Mouse (Mus musculus): ENCODE results near the gene Kansl1. TPM values are rescaled to one million over a fixed set of nuclear protein-coding genes. Genes with fewer than 3 reads are reported as not detected.

Gene Kansl1
- polyA plus RNA-seq, 1 experiment from 2014 or later = 19.2 TPM

DNA sequence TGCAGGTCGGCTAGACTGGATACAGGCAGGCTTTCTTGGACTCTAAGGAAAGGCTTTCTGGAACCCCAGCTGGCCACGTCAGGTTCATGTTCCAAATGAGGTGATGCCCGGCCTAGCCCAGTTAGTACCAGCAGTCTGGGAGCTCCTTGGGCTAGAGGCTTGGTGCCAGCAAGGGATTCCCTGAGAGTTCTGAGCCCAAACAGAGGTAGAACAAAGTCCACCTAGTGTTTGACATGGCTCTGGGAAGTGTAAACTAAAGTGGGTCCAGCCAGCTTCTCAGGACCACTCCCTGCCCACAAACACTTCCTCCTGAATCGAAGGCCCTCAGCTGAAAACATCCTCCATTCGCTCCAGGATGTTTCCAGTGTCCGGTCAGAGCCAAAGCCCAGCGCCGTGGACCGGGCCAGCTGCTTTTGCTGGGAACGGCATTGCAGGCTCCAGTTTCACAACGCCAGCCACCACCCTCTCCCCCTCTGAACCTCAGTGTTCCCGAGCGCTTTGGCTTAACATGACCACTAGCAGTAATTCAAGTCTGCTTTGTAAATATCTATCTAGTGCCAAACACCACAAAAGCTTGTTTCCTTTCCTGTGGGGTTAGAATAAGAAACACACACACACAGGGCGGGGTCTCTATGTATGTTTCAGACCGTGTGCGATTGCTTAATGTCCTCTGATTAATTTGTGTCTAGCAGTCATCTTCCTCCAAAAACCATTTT lies 151.8 kb downstream of the Kansl1 start:
- Histone ChIP-seq H3K9ac (no peak overlapping the region), H3K27ac (no peak overlapping the region), H3K4me1 (peaks cover 13% of the 10 kb centered on the region; the same call in 1 of the 2 replicates), H3K4me2 (no peak overlapping the region), H3K27me3 (no peaks in the 10 kb centered on the region), H3K4me3 (no peak overlapping the region), H3K9me3 (no peaks in the 10 kb centered on the region), H3K36me3 (no peaks in the 10 kb centered on the region)
- no peak for ATAC-seq (ENCODE audit: borderline replicate concordance, extremely low read depth, low FRiP score, low TSS enrichment)
- WGBS = 59% methylated on average over 16 of the region's 16 CpGs

DNA sequence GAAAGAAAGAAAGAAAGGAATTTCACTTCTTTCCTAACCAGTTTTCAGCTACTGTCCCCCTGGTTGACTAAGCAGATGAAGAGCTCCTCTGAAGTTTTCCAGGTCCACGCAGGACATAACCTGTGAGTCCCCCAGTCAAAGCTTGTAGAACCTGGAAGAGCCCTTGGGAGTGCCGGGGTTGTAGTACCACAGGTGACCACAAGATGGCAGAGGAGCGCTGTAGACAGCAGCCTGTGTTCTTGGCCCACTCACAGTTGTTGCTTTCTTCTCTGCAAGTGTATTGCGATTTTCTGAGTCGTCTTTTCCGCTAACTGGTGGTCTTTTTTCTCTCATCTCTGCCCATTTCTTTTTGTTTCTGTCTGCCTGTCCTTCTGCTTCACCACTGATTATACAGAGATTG lies 153.0 kb downstream of the Kansl1 start:
- H3K4me3 ChIP-seq = no peak overlapping the region
- no peak overlapping the region for H3K4me2 ChIP-seq
- ATAC-seq (ENCODE audit: borderline replicate concordance, extremely low read depth, low FRiP score, low TSS enrichment) = no peak
- peaks cover 13% of the 10 kb centered on the region; the same call in 1 of the 2 replicates for H3K4me1 ChIP-seq
- WGBS = 7% methylated on average over 6 of the region's 6 CpGs
- no peaks in the 10 kb centered on the region for H3K36me3 ChIP-seq
- no peak overlapping the region for H3K9ac ChIP-seq
- no peak overlapping the region for H3K27ac ChIP-seq
- no peaks in the 10 kb centered on the region for H3K9me3 ChIP-seq
- no peaks in the 10 kb centered on the region for H3K27me3 ChIP-seq

DNA sequence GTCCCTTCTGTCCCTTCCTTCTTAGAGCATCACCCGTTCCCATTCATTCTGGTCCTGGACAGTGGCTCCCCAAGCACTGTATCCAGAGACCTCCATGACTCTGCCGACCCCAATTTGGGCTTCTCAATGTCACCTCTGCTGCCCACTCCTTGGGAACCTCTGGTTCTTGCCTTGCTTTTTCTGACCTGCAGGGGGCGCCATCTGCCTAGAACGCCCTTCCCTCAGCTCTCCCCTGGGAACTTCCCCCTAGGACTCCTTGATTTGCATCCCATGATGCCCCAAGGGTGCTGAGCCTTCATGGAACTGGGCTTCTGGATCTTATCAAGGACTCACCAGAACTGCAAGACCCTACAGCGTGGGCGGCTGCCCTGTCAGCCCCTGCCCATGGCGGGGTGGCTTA lies 157.0 kb downstream of the Kansl1 start:
- Histone ChIP-seq H3K9me3 (no peaks in the 10 kb centered on the region), H3K27me3 (peaks cover 18% of the 10 kb centered on the region; the same call in 1 of the 2 replicates), H3K4me2 (no peak overlapping the region), H3K36me3 (no peaks in the 10 kb centered on the region), H3K9ac (no peak overlapping the region), H3K4me1 (0 out of 2 replicates have a peak, but pooled peaks cover 6% of the 10 kb centered on the region), H3K4me3 (no peak overlapping the region), H3K27ac (no peak overlapping the region)
- 63% methylated on average over 7 of the region's 7 CpGs for WGBS
- no peak for ATAC-seq (ENCODE audit: borderline replicate concordance, extremely low read depth, low FRiP score, low TSS enrichment)

DNA sequence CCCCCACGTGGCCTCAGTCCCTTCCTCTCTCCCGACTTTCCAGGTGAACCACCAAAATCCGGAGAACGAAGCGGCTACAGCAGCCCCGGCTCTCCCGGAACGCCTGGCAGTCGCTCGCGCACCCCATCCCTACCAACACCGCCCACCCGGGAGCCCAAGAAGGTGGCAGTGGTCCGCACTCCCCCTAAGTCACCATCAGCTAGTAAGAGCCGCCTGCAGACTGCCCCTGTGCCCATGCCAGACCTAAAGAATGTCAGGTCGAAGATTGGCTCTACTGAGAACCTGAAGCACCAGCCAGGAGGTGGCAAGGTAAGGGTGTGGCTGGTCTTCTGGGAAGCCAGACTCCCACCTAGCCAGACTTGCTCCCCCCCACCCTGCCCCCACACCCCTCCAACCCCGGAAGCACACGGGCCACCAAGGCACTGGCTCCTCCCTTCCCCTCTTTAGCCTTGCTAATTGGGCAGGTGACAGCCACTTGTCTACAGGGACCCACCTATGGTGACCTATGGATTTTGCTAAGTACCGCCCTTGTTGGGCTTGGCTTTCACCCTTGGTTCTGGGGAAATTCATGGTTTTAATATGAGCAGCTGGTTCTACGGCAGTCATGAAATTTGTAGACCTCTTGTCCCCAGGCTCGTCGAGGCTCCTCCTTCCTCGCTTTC lies 158.3 kb downstream of the Kansl1 start:
- Histone ChIP-seq H3K4me3 (peak overlapping the region; percentile 25), H3K4me2 (peak overlapping the region; percentile 51), H3K27ac (no peak overlapping the region), H3K9ac (no peak overlapping the region), H3K27me3 (peaks cover 18% of the 10 kb centered on the region; the same call in 1 of the 2 replicates), H3K9me3 (no peaks in the 10 kb centered on the region), H3K36me3 (no peaks in the 10 kb centered on the region), H3K4me1 (0 out of 2 replicates have a peak, but pooled peaks cover 6% of the 10 kb centered on the region)
- peak; percentile 58; the same call in 1 of the 2 replicates for ATAC-seq (ENCODE audit: borderline replicate concordance, extremely low read depth, low FRiP score, low TSS enrichment)
- WGBS = 10% methylated on average over 22 of the region's 23 CpGs

DNA sequence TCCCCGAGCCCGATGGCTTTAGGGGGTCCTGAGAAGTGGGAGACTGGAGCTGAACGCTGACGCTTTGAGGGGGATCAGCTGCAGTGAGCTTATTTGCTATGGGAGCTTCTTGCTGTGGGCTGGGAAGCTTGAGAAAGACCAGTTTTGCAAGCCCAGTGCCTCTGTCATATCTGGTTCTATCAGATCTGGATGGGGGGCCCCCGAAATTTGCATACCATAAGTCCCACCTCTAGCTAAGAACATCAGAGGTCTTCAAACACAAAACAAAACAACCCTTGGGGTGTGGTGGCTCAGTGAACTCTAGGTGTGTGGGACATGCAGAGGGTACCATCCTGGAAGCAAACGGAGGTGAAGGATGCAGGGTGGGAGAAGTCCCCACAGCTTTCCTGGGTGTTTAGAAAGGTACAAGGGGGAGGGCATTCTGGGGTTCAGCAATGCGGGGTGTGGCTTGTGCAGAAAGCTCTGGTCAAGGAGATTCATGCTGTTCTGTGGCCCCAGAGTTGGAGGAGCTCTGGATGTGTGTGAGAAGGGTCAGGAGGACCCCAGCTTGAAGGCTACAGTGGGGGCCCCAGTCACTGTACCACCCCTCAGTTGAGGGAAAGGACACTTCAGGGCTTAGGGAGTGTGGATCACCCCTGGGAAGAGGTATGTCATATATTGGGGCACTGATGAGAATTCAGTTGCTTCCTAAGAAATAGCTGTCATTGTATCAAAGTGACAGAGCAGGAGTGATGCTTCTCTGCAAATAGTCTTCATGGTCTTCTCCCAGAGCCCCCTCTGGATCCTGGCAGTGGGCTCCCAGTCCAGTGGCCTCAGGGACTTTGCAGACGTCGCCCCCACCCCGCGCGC lies 159.1 kb downstream of the Kansl1 start:
- H3K27me3 ChIP-seq = peaks cover 18% of the 10 kb centered on the region; the same call in 1 of the 2 replicates
- no peaks in the 10 kb centered on the region for H3K9me3 ChIP-seq
- peak; percentile 9; the same call in 1 of the 2 replicates for ATAC-seq (ENCODE audit: borderline replicate concordance, extremely low read depth, low FRiP score, low TSS enrichment)
- peak overlapping the region; percentile 51 for H3K4me2 ChIP-seq
- H3K4me1 ChIP-seq = 0 out of 2 replicates have a peak, but pooled peaks cover 6% of the 10 kb centered on the region
- no peak overlapping the region for H3K9ac ChIP-seq
- peak overlapping the region; percentile 25 for H3K4me3 ChIP-seq
- no peak overlapping the region for H3K27ac ChIP-seq
- no peaks in the 10 kb centered on the region for H3K36me3 ChIP-seq
- WGBS = 27% methylated on average over 12 of the region's 12 CpGs

DNA sequence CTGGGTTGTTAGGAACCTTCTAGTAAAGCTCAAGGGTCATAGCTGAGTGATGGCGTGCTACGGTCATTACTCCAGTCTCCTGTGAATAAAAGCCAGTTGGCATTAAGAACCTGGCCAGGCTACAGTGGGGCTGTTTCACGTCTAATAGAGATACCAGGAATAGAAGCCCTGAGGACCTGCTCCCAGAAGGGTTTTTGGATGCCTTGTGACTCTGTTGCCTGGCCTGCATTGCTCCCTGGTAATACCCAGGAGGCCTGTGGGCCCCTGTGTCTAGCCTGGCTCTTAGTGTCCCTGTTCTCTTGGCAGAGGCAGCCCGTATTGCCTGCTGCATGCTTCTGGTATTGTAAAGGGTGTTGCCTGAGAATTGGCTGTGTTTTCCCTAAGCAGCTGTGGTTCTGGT lies 161.5 kb downstream of the Kansl1 start:
- Histone ChIP-seq H3K4me2 (no peak overlapping the region), H3K4me3 (no peak overlapping the region), H3K9me3 (no peaks in the 10 kb centered on the region), H3K27me3 (peaks cover 18% of the 10 kb centered on the region; the same call in 1 of the 2 replicates), H3K9ac (no peak overlapping the region), H3K27ac (no peak overlapping the region), H3K4me1 (peaks cover 12% of the 10 kb centered on the region; the same call in 1 of the 2 replicates), H3K36me3 (no peaks in the 10 kb centered on the region)
- ATAC-seq (ENCODE audit: borderline replicate concordance, extremely low read depth, low FRiP score, low TSS enrichment) = no peak
- 65% methylated on average over 4 of the region's 4 CpGs for WGBS

DNA sequence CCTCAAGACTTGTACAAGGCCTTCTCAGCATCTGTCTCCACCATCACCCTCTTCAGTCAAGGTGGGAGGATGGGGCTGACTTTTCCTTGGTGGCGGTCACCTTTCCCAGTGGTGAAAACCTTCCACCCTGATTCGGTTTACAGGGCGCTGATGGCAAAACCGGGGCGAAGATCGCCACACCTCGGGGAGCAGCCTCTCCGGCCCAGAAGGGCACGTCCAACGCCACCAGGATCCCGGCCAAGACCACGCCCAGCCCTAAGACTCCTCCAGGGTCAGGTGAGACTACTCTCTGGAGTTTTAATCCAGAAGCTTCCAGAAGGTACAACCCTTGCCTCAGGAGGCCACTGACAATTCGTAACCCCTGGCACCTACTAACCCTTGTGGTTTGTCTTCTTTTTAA lies 162.2 kb downstream of the Kansl1 start:
- Histone ChIP-seq H3K9ac (no peak overlapping the region), H3K9me3 (no peaks in the 10 kb centered on the region), H3K36me3 (no peaks in the 10 kb centered on the region), H3K4me2 (no peak overlapping the region), H3K27ac (no peak overlapping the region), H3K4me3 (no peak overlapping the region), H3K4me1 (peaks cover 13% of the 10 kb centered on the region; the same call in 1 of the 2 replicates), H3K27me3 (peaks cover 18% of the 10 kb centered on the region; the same call in 1 of the 2 replicates)
- ATAC-seq (ENCODE audit: borderline replicate concordance, extremely low read depth, low FRiP score, low TSS enrichment) = no peak
- WGBS = 88% methylated on average over 13 of the region's 13 CpGs

DNA sequence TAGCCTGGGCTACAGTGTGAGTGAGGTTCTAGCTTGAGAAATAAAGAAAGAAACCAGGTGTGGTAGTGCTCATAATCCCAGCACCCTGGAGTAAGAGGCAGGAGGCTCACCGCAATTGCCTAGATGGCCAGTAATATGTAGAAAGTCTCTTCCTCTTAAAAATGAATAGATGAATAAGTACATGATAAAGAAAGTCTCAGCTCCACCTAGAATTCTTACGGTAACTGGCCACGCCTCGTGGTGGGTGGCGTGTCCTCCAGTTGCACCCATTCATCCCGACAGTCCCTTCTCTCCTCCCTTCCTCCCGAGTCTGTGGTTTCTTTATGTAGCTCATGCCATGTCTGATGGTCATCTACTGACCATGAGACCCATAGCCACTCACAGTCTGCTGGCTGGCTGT lies 162.9 kb downstream of the Kansl1 start:
- Histone ChIP-seq H3K9ac (no peak overlapping the region), H3K36me3 (no peaks in the 10 kb centered on the region), H3K9me3 (no peaks in the 10 kb centered on the region), H3K27ac (no peak overlapping the region), H3K4me3 (no peak overlapping the region), H3K4me1 (peaks cover 13% of the 10 kb centered on the region; the same call in 1 of the 2 replicates), H3K27me3 (peaks cover 18% of the 10 kb centered on the region; the same call in 1 of the 2 replicates), H3K4me2 (no peak overlapping the region)
- 86% methylated on average over 7 of the region's 7 CpGs for WGBS
- no peak for ATAC-seq (ENCODE audit: borderline replicate concordance, extremely low read depth, low FRiP score, low TSS enrichment)

DNA sequence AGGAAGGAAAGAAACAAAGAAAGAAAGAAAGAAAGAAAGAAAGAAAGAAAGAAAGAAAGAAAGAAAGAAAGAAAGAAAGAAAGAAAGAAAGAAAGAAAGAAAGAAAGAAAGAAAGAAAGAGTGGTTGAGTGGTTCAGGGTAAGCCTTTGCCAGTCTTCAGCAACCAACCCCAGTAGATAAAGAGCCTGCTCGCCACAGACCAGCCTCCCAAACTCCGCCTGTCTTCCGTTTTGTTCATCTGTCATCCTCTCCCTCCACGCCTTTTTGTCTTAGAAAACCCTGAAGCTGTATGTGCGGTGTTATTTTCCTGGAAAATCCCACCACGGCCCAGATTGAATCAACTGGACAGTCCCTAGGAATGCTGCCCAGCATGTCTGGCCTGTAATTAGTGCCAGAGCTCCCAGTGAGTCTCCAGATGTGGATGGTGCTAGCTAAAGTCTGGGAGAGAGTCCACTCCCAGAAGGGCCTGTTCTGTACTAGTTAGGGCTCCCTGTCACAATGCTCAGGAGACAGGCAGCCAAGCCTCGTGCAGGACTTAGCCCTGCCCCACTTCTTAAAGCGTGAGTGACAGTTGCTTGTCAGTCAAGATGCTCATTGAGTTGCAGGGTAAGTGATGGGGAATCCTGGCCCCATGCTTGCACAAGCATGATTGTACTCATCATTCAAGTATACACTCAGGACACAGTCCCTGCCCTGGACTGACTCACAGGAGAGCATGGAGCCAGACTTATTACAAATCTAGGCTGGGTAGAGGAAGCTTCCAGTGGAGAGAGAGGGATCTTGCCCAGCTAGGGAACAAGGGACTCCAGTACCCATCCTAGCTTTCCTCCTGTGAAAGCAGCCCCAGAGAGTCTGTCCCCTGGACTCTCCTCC lies 165.3 kb downstream of the Kansl1 start:
- H3K27ac ChIP-seq = no peak overlapping the region
- no peak for ATAC-seq (ENCODE audit: borderline replicate concordance, extremely low read depth, low FRiP score, low TSS enrichment)
- H3K27me3 ChIP-seq = no peaks in the 10 kb centered on the region
- 46% methylated on average over 8 of the region's 8 CpGs for WGBS
- H3K4me2 ChIP-seq = no peak overlapping the region
- H3K4me1 ChIP-seq = peaks cover 7% of the 10 kb centered on the region; the same call in 1 of the 2 replicates
- no peaks in the 10 kb centered on the region for H3K36me3 ChIP-seq
- H3K9me3 ChIP-seq = no peaks in the 10 kb centered on the region
- H3K9ac ChIP-seq = no peak overlapping the region
- H3K4me3 ChIP-seq = no peak overlapping the region

DNA sequence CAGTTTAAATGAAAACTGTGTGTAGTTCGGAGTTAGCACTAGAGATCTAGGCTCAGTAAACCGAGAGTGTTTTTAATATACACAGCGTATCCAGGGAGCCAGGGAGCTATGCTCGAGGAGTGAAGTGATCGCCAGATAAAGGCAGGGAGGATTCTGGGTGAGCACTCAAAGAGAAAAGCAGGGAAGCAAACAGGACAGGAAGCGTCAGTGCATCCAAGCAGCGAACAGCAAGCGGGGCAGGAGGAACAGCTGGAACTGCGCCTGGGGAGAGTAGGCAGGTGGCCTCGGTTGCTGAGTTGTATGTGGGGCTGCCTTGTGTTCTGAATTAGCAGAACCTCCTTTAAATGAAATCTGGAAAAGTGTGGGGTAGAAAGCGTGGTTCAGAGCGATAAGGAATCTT lies 166.0 kb downstream of the Kansl1 start:
- Histone ChIP-seq H3K9me3 (no peaks in the 10 kb centered on the region), H3K36me3 (no peaks in the 10 kb centered on the region), H3K4me3 (no peak overlapping the region), H3K27me3 (no peaks in the 10 kb centered on the region), H3K4me2 (peak overlapping the region; percentile 24), H3K27ac (no peak overlapping the region; the same call in 1 of the 2 replicates), H3K9ac (no peak overlapping the region), H3K4me1 (peaks cover 7% of the 10 kb centered on the region; the same call in 1 of the 2 replicates)
- 40% methylated on average over 12 of the region's 12 CpGs for WGBS
- ATAC-seq (ENCODE audit: borderline replicate concordance, extremely low read depth, low FRiP score, low TSS enrichment) = no peak

DNA sequence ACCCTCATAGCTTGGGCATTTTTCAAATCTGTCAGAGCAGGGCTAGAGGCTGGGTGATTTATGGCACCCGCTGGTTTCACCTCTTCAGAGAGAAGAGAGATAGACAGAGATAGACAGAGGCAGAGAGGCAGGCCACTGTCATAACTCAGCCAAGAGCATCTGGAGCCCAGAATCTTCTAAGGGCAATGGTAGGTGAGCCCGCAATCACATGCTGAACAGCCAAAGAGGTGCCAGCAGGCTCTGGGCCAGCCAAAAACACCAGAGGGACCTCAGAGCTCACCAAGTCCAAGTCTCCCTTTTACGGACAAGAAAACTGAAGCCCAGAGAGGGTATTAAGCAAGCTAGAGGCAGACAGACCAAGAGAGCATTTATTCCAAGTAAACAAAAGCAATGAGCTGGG lies 171.0 kb downstream of the Kansl1 start:
- ATAC-seq (ENCODE audit: borderline replicate concordance, extremely low read depth, low FRiP score, low TSS enrichment) = no peak
- no peaks in the 10 kb centered on the region for H3K27me3 ChIP-seq
- no peak overlapping the region for H3K27ac ChIP-seq
- WGBS = 85% methylated on average over 3 of the region's 3 CpGs
- no peak overlapping the region for H3K9ac ChIP-seq
- peaks cover 6% of the 10 kb centered on the region; the same call in 1 of the 2 replicates for H3K4me1 ChIP-seq
- no peak overlapping the region for H3K4me3 ChIP-seq
- H3K36me3 ChIP-seq = no peaks in the 10 kb centered on the region
- no peaks in the 10 kb centered on the region for H3K9me3 ChIP-seq
- H3K4me2 ChIP-seq = no peak overlapping the region

Data from lung, embryonic 15.5 days (tissue).